Mouse (Mus musculus): ENCODE measurements at regions not wholly inside any gene's neighbourhood (a gene's known extent, or its start where the extent isn't known, plus 50 kb on each side); places are given as distances from the start of the nearest gene placed in this dataset.

GRCm38 (mm10) chr2:149748240-149748822, 80.7 kb upstream of the Syndig1 start:
- H3K27me3 ChIP-seq (ENCODE audit: control insufficient read depth, insufficient read depth, low read length): no peaks in the 10 kb centered on the region
- H3K4me1 ChIP-seq (ENCODE audit: control insufficient read depth, insufficient read depth, low read length): no peaks in the 10 kb centered on the region
- H3K9ac ChIP-seq (replicated peaks; ENCODE audit: low read length): no peak overlapping the region
- no peaks in the 10 kb centered on the region for H3K36me3 ChIP-seq (ENCODE audit: control insufficient read depth, insufficient read depth, low read length)
- DNase-seq: peak; percentile 36
- no peak overlapping the region for H3K4me3 ChIP-seq (replicated peaks; ENCODE audit: low read depth, low read length)
- no peaks in the 10 kb centered on the region for H3K9me3 ChIP-seq (ENCODE audit: control insufficient read depth, low read length)
- no peak for ATAC-seq (ENCODE audit: low FRiP score, low TSS enrichment)
- no peak overlapping the region for H3K27ac ChIP-seq (replicated peaks; ENCODE audit: low read depth, low read length)
- WGBS: 84% methylated on average over 9 of the region's 9 CpGs
- H3K4me2 ChIP-seq (ENCODE audit: low read length): no peak overlapping the region

GRCm38 (mm10) chr2:149759151-149759550, 69.9 kb upstream of the Syndig1 start:
- Histone ChIP-seq H3K27me3 (ENCODE audit: control insufficient read depth, insufficient read depth, low read length) (no peaks in the 10 kb centered on the region), H3K36me3 (ENCODE audit: control insufficient read depth, insufficient read depth, low read length) (no peaks in the 10 kb centered on the region), H3K4me2 (ENCODE audit: low read length) (no peak overlapping the region), H3K9ac (replicated peaks; ENCODE audit: low read length) (no peak overlapping the region), H3K4me1 (ENCODE audit: control insufficient read depth, insufficient read depth, low read length) (no peaks in the 10 kb centered on the region), H3K4me3 (replicated peaks; ENCODE audit: low read depth, low read length) (no peak overlapping the region), H3K27ac (replicated peaks; ENCODE audit: low read depth, low read length) (no peak overlapping the region), H3K9me3 (ENCODE audit: control insufficient read depth, low read length) (no peaks in the 10 kb centered on the region)
- WGBS: 72% methylated on average over 4 of the region's 4 CpGs
- ATAC-seq (ENCODE audit: low FRiP score, low TSS enrichment) (no peak), DNase-seq (peak; percentile 24)

DNA sequence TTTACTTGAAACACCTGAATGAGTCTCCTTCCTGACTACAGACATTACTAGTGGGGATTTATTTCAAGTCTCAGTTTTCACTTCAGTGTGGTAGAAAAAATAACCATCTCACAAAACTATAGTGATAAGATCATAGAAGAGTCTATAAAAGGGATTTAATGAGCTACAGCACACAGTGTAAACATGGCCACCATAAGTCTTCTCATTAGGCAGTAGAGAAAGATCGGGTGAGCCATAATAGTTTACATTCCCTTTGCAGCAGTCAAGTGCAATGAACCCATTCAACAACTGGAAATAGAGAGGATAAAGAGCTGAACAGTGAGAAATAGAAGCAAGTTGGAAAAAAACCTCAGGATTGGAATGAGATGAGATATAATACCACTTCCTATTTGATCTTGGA, 65.1 kb upstream of the Syndig1 start:
- H3K4me2 ChIP-seq (ENCODE audit: low read length): no peak overlapping the region
- H3K9ac ChIP-seq (replicated peaks; ENCODE audit: low read length): no peak overlapping the region
- no peak overlapping the region for H3K4me3 ChIP-seq (replicated peaks; ENCODE audit: low read depth, low read length)
- no peaks in the 10 kb centered on the region for H3K4me1 ChIP-seq (ENCODE audit: control insufficient read depth, insufficient read depth, low read length)
- WGBS: 88% methylated on average over 1 of the region's 1 CpGs
- no peaks in the 10 kb centered on the region for H3K36me3 ChIP-seq (ENCODE audit: control insufficient read depth, insufficient read depth, low read length)
- H3K9me3 ChIP-seq (ENCODE audit: control insufficient read depth, low read length): no peaks in the 10 kb centered on the region
- no peaks in the 10 kb centered on the region for H3K27me3 ChIP-seq (ENCODE audit: control insufficient read depth, insufficient read depth, low read length)
- H3K27ac ChIP-seq (replicated peaks; ENCODE audit: low read depth, low read length): no peak overlapping the region
- DNase-seq: no peak
- no peak for ATAC-seq (ENCODE audit: low FRiP score, low TSS enrichment)

DNA sequence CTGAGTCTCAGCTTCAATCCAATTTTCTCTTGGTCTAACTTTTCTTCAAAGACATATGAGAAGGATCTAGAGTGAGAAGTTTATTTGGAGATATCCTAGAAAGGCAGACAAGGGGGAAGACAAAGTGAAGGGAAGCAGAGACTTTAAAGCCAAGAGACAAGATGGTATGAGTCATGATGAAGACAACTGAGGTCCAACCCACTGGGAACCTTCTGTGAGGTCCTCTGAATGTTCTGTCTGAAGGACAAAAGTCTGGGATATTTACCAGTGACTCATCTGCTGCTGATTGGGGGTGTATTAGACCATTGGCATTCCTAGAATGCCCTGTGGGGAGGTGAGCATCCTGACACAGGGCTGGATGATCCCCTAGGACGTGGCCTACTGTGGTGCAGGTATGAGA, 61.0 kb upstream of the Syndig1 start:
- no peaks in the 10 kb centered on the region for H3K36me3 ChIP-seq (ENCODE audit: control insufficient read depth, insufficient read depth, low read length)
- no peak overlapping the region for H3K27ac ChIP-seq (replicated peaks; ENCODE audit: low read depth, low read length)
- no peak overlapping the region for H3K9ac ChIP-seq (replicated peaks; ENCODE audit: low read length)
- H3K4me3 ChIP-seq (replicated peaks; ENCODE audit: low read depth, low read length): no peak overlapping the region
- DNase-seq (no peak), ATAC-seq (ENCODE audit: low FRiP score, low TSS enrichment) (no peak)
- WGBS: 60% methylated on average over 1 of the region's 1 CpGs
- H3K27me3 ChIP-seq (ENCODE audit: control insufficient read depth, insufficient read depth, low read length): no peaks in the 10 kb centered on the region
- H3K4me1 ChIP-seq (ENCODE audit: control insufficient read depth, insufficient read depth, low read length): no peaks in the 10 kb centered on the region
- no peaks in the 10 kb centered on the region for H3K9me3 ChIP-seq (ENCODE audit: control insufficient read depth, low read length)
- H3K4me2 ChIP-seq (ENCODE audit: low read length): no peak overlapping the region

DNA sequence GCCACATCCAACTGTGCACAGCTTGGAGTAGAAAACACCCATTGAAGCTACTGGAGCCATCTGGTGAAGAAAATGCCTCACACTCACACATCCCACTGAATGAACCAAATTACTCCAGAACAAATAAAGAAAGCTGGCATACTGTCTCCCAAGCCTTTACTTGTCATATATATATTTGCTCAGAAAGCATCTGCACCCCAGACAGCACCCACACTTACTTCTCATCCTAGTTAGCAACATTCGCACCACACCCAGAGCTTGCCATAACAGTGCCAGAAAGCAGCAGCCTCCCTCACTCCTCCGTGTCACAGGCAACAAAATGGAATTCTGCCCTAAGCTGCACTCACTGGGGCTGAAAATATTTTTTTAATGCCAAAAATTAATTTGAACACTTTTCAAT, 60.5 kb upstream of the Syndig1 start:
- no peak overlapping the region for H3K4me2 ChIP-seq (ENCODE audit: low read length)
- ATAC-seq (ENCODE audit: low FRiP score, low TSS enrichment): no peak
- no peak overlapping the region for H3K4me3 ChIP-seq (replicated peaks; ENCODE audit: low read depth, low read length)
- DNase-seq: no peak
- H3K36me3 ChIP-seq (ENCODE audit: control insufficient read depth, insufficient read depth, low read length): no peaks in the 10 kb centered on the region
- no peaks in the 10 kb centered on the region for H3K27me3 ChIP-seq (ENCODE audit: control insufficient read depth, insufficient read depth, low read length)
- H3K9ac ChIP-seq (replicated peaks; ENCODE audit: low read length): no peak overlapping the region
- H3K9me3 ChIP-seq (ENCODE audit: control insufficient read depth, low read length): no peaks in the 10 kb centered on the region
- WGBS: 87% methylated on average over 2 of the region's 2 CpGs
- no peaks in the 10 kb centered on the region for H3K4me1 ChIP-seq (ENCODE audit: control insufficient read depth, insufficient read depth, low read length)
- no peak overlapping the region for H3K27ac ChIP-seq (replicated peaks; ENCODE audit: low read depth, low read length)

DNA sequence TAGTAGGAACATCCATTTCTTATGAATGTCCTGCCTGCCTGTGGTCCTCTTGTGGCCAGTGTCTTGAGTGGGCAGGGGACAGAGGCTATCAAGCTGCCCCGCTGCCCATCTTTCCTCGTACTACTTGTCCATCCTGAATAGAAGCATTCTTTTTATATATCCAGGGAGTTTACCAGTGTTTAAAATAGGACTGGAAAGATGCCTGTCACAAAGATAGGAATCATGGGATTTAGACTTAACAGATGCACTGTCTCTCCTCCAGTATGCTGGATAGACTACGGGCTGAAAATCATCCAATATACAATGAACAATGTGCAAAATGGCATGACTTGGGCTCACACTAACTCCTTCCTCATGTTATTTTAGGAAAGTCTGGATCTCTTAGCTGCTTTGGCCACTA, 51.7 kb upstream of the Syndig1 start:
- DNase-seq (no peak), ATAC-seq (ENCODE audit: low FRiP score, low TSS enrichment) (no peak)
- Histone ChIP-seq H3K27me3 (ENCODE audit: control insufficient read depth, insufficient read depth, low read length) (no peaks in the 10 kb centered on the region), H3K27ac (replicated peaks; ENCODE audit: low read depth, low read length) (no peak overlapping the region), H3K4me2 (ENCODE audit: low read length) (no peak overlapping the region), H3K4me3 (replicated peaks; ENCODE audit: low read depth, low read length) (no peak overlapping the region), H3K9ac (replicated peaks; ENCODE audit: low read length) (no peak overlapping the region), H3K4me1 (ENCODE audit: control insufficient read depth, insufficient read depth, low read length) (no peaks in the 10 kb centered on the region), H3K36me3 (ENCODE audit: control insufficient read depth, insufficient read depth, low read length) (no peaks in the 10 kb centered on the region), H3K9me3 (ENCODE audit: control insufficient read depth, low read length) (no peaks in the 10 kb centered on the region)
- 92% methylated on average over 3 of the region's 3 CpGs for WGBS

All from midbrain, embryonic 14.5 days (tissue).